Mouse (Mus musculus): ENCODE results near the gene Snf8. TPM values are rescaled to one million over a fixed set of nuclear protein-coding genes. Genes with fewer than 3 reads are reported as not detected.
A peak's percentile ranks its signal among the peaks of the same experiment; 100 is the strongest.

Gene Snf8
- total and polyA plus RNA-seq, 3 experiments = 48.4 to 154 (median 62.3) TPM

DNA sequence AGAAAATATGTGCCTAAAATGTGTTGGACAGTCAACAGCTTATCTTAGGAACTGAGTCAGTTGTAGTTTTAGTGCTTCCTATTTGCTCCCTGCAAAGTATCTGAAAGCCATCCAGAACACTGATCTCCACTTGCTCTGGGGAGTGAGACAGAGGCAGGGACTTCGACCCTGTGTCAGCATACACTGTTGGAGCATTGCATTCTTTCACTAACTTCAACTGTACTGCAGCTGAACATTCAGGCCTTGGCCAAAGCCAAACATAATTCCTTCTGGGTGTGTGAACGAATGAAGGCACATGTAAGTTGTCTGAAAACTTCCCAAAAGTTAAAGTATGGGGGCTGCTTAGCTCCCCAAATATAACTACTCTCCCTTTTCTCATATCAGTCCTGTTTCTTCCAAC is 12.1 kb downstream of the Snf8 start:
- Histone ChIP-seq H3K4me3 (ENCODE audit: low read depth, low read length) (no peak overlapping the region), H3K36me3 (replicated peaks) (peaks cover 97% of the 10 kb centered on the region), H3K9me3 (replicated peaks) (no peaks in the 10 kb centered on the region), H3K4me1 (ENCODE audit: insufficient read depth, low read depth, low read length) (peaks cover 32% of the 10 kb centered on the region), H3K27me3 (ENCODE audit: insufficient read depth, low read length) (no peaks in the 10 kb centered on the region)
- no peak for TF ChIP-seq TAL1 (conservative IDR thresholded peaks at IDR 0.05; ENCODE audit: low read depth, low read length)
- TF ChIP-seq GATA1 (IDR thresholded peaks at IDR 0.05; ENCODE audit: borderline replicate concordance, low read length) = no peak
- no peak for TF ChIP-seq CTCF (IDR thresholded peaks at IDR 0.05; ENCODE audit: low read depth, low read length)
- 0 out of 2 replicates have a peak, but pooled peaks have one; percentile 62 for TF ChIP-seq POLR2AphosphoS5 (IDR thresholded peaks at IDR 0.05; ENCODE audit: insufficient replicate concordance, low read depth, low read length)
- no peak for DNase-seq (ENCODE audit: low spot score)
- no peak for ATAC-seq (ENCODE audit: extremely low read depth, insufficient number of reproducible peaks, low FRiP score, poor library complexity, severe bottlenecking)

DNA sequence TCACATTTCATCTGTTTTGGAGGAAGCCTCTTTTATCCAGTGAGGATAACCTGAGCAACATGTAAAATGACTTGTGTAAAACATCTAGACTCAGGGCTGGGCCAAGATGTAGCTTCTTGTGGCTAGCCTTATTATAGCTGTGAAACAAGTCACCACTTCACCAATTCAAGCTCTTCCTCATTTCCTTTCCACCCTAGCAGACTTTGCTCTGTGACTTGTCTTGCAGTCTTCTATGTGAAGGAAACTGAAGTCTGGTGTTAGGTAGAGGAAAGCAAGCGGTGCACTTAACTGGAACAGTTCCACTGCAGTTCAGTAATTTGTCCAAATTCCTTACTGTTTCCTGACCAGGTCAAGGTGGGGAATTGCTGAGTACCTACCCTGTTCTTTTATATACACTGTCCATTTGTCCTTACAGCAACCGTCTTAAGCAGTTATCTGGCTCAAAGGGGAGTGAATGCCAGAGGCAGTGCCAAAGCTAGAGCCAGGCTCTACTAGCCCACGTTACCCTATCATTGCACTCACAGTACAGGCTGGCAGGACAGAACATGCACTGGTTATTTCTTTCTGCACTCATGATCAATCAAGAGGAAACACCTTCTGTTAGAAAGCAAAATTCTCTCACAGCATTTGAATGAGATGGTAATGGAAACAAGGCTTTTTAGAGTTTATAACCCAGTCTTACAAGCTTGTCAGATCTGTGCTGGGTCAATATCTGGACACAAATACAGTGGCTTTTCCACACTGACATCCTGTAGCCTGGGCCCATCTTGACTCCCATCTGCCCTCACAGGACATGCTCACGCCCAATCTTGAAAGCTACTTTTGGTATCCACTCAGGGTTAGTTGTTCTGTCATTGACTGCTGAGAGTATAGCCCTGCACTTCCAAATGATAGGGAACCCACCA is 13.0 kb downstream of the Snf8 start:
- ATAC-seq (ENCODE audit: extremely low read depth, insufficient number of reproducible peaks, low FRiP score, poor library complexity, severe bottlenecking) = no peak
- Histone ChIP-seq H3K4me3 (ENCODE audit: low read depth, low read length) (no peak overlapping the region), H3K27me3 (ENCODE audit: insufficient read depth, low read length) (no peaks in the 10 kb centered on the region), H3K9me3 (replicated peaks) (no peaks in the 10 kb centered on the region), H3K4me1 (ENCODE audit: insufficient read depth, low read depth, low read length) (peaks cover 36% of the 10 kb centered on the region), H3K36me3 (replicated peaks) (peaks cover 97% of the 10 kb centered on the region)
- TF ChIP-seq POLR2AphosphoS5 (IDR thresholded peaks at IDR 0.05; ENCODE audit: insufficient replicate concordance, low read depth, low read length) (no peak; the same call in 1 of the 2 replicates), GATA1 (IDR thresholded peaks at IDR 0.05; ENCODE audit: borderline replicate concordance, low read length) (no peak), CTCF (IDR thresholded peaks at IDR 0.05; ENCODE audit: low read depth, low read length) (no peak), TAL1 (conservative IDR thresholded peaks at IDR 0.05; ENCODE audit: low read depth, low read length) (no peak), GATA2 (IDR thresholded peaks at IDR 0.05; ENCODE audit: borderline replicate concordance, low read depth, low read length) (no peak)
- no peak for DNase-seq (ENCODE audit: low spot score)

DNA sequence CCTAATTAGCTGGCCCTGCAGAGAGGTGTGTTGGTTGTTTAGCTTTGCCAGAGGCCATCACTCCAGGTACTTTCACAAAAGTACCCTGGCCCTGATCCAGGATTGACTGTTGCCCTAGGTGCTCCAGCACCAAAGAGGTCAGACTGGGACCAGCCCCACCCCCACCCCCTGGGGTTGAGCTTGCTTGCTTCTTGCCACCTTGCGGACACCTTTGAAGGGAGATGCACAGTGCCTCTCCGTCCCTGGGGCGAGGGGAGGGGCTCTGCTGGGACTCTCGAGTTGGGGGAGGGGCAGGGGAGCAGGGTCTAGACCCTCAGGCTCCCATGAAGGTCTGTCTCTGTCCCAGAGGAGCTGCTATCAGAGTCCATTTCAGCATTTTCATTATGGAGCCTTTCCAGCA is 15.3 kb downstream of the Snf8 start:
- DNase-seq (ENCODE audit: low spot score) = no peak
- Histone ChIP-seq H3K9me3 (replicated peaks) (no peaks in the 10 kb centered on the region), H3K4me3 (ENCODE audit: low read depth, low read length) (no peak overlapping the region), H3K36me3 (replicated peaks) (peaks cover 96% of the 10 kb centered on the region), H3K27me3 (ENCODE audit: insufficient read depth, low read length) (no peaks in the 10 kb centered on the region), H3K4me1 (ENCODE audit: insufficient read depth, low read depth, low read length) (peaks cover 42% of the 10 kb centered on the region)
- no peak for ATAC-seq (ENCODE audit: extremely low read depth, insufficient number of reproducible peaks, low FRiP score, poor library complexity, severe bottlenecking)
- TF ChIP-seq CTCF (IDR thresholded peaks at IDR 0.05; ENCODE audit: low read depth, low read length) (no peak), POLR2AphosphoS5 (IDR thresholded peaks at IDR 0.05; ENCODE audit: insufficient replicate concordance, low read depth, low read length) (no peak), GATA2 (IDR thresholded peaks at IDR 0.05; ENCODE audit: borderline replicate concordance, low read depth, low read length) (no peak), GATA1 (IDR thresholded peaks at IDR 0.05; ENCODE audit: borderline replicate concordance, low read length) (no peak), TAL1 (conservative IDR thresholded peaks at IDR 0.05; ENCODE audit: low read depth, low read length) (no peak)

DNA sequence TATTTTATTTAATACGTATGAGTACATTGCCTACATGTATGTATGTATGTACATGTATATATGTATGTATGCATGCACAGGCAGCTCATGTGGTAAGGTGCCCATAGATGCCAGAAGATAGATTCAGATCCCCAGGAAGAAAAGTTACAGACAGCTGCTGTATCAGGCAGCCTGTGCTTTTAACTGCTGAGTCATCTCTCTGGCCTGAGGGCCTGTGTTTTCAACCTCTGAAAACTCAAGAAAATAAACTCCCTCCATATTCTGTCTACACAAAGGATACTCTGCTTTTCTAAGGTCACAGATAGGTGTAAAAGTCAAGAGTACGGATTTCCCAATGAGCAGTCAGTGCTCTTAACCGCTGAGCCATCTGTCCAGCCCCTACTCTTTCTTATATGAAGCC is 16.2 kb downstream of the Snf8 start:
- ATAC-seq (ENCODE audit: extremely low read depth, insufficient number of reproducible peaks, low FRiP score, poor library complexity, severe bottlenecking) (no peak), DNase-seq (ENCODE audit: low spot score) (no peak)
- no peak for TF ChIP-seq GATA2 (IDR thresholded peaks at IDR 0.05; ENCODE audit: borderline replicate concordance, low read depth, low read length)
- no peak for TF ChIP-seq CTCF (IDR thresholded peaks at IDR 0.05; ENCODE audit: low read depth, low read length)
- TF ChIP-seq POLR2AphosphoS5 (IDR thresholded peaks at IDR 0.05; ENCODE audit: insufficient replicate concordance, low read depth, low read length) = no peak
- TF ChIP-seq GATA1 (IDR thresholded peaks at IDR 0.05; ENCODE audit: borderline replicate concordance, low read length) = no peak
- no peak for TF ChIP-seq TAL1 (conservative IDR thresholded peaks at IDR 0.05; ENCODE audit: low read depth, low read length)
- peaks cover 38% of the 10 kb centered on the region for H3K4me1 ChIP-seq (ENCODE audit: insufficient read depth, low read depth, low read length)
- H3K36me3 ChIP-seq (replicated peaks) = peaks cover 98% of the 10 kb centered on the region
- no peaks in the 10 kb centered on the region for H3K9me3 ChIP-seq (replicated peaks)
- H3K4me3 ChIP-seq (ENCODE audit: low read depth, low read length) = no peak overlapping the region
- H3K27me3 ChIP-seq (ENCODE audit: insufficient read depth, low read length) = no peaks in the 10 kb centered on the region

DNA sequence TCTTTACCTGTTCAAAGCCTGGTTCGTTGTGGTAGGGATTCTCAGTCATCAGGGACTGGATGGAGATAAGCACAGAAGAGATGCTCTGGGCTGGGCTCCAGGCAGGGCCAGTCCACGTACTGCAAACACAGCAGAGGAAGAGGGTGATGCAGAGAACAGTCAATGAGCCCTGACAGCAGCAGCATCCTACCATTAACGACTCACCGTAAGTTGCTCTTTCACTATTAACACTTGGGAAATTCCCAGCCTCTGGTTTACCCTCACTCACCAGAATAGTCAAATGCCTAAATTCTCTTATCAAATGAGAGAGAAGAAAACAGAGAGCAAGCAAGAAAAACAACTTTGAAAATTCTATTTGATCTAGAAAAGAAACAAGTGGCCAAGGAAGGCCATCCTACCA is 23.6 kb downstream of the Snf8 start:
- Histone ChIP-seq H3K4me3 (ENCODE audit: low read depth, low read length) (no peak overlapping the region), H3K36me3 (replicated peaks) (peaks cover 94% of the 10 kb centered on the region), H3K9me3 (replicated peaks) (no peaks in the 10 kb centered on the region), H3K27me3 (ENCODE audit: insufficient read depth, low read length) (no peaks in the 10 kb centered on the region), H3K4me1 (ENCODE audit: insufficient read depth, low read depth, low read length) (peaks cover 26% of the 10 kb centered on the region)
- DNase-seq (ENCODE audit: low spot score) (no peak), ATAC-seq (ENCODE audit: extremely low read depth, insufficient number of reproducible peaks, low FRiP score, poor library complexity, severe bottlenecking) (no peak)
- TF ChIP-seq CTCF (IDR thresholded peaks at IDR 0.05; ENCODE audit: low read depth, low read length) (no peak), POLR2AphosphoS5 (IDR thresholded peaks at IDR 0.05; ENCODE audit: insufficient replicate concordance, low read depth, low read length) (no peak), GATA2 (IDR thresholded peaks at IDR 0.05; ENCODE audit: borderline replicate concordance, low read depth, low read length) (no peak), TAL1 (conservative IDR thresholded peaks at IDR 0.05; ENCODE audit: low read depth, low read length) (no peak), GATA1 (IDR thresholded peaks at IDR 0.05; ENCODE audit: borderline replicate concordance, low read length) (no peak)

DNA sequence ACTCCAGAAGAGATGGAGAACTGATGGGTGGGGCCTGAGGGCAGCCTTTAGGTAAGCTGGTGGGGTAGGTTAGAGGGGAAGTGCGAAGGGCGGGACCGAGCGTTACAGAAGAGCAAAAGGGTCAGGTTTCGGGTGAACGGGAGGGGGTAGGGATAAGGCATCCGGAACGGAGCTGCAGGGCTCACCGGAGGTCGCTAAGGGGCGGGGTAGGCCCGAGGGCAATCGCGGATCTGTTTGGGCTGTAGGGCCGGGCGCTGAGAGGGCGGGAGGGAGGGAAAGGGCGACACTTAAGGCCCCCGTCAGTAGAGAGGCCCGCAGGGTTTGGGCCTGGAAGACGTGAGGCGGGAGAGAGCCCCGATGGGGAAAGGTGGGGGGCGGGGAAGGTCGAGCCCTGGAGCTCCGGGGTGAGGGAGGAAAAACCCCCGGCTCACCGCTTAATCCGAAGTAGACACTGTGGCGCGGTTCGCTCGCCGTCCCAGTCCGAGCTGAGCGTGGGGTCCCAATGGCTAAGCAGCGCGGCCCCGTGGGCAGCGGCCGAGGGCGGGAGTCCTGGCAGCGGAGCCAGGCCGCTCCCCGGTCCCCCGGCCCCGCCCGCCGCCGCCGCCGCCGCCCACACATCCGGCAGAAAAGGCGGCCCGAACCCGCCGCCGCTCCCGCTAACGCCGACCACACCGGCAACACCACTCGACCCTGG is 30.0 kb downstream of the Snf8 start:
- Histone ChIP-seq H3K36me3 (replicated peaks) (peaks cover 52% of the 10 kb centered on the region), H3K4me1 (ENCODE audit: insufficient read depth, low read depth, low read length) (peaks cover 37% of the 10 kb centered on the region)
- 0 out of 2 replicates have a peak, but pooled peaks have one; percentile 5 for ATAC-seq (ENCODE audit: extremely low read depth, insufficient number of reproducible peaks, low FRiP score, poor library complexity, severe bottlenecking)

More for the DNA sequence above, 30.0 kb downstream of the Snf8 start:
- H3K4me3 ChIP-seq (ENCODE audit: low read depth, low read length) = peak overlapping the region; percentile 93
- H3K9me3 ChIP-seq (replicated peaks) = no peaks in the 10 kb centered on the region
- TF ChIP-seq GATA1 (IDR thresholded peaks at IDR 0.05; ENCODE audit: borderline replicate concordance, low read length) = no peak
- TF ChIP-seq TAL1 (conservative IDR thresholded peaks at IDR 0.05; ENCODE audit: low read depth, low read length) = no peak
- no peak for TF ChIP-seq GATA2 (IDR thresholded peaks at IDR 0.05; ENCODE audit: borderline replicate concordance, low read depth, low read length)
- no peak for TF ChIP-seq CTCF (IDR thresholded peaks at IDR 0.05; ENCODE audit: low read depth, low read length)
- TF ChIP-seq POLR2AphosphoS5 (IDR thresholded peaks at IDR 0.05; ENCODE audit: insufficient replicate concordance, low read depth, low read length) = no peak
- no peaks in the 10 kb centered on the region for H3K27me3 ChIP-seq (ENCODE audit: insufficient read depth, low read length)
- peak; percentile 62 for DNase-seq (ENCODE audit: low spot score)
